Mouse (Mus musculus) embryonic fibroblast, embryonic 13.5 days (primary cell): ENCODE data around the gene Susd5.
"Not testable (repeated sequence)": the region's sequence is repeated elsewhere in the genome, so short reads cannot be mapped to it uniquely, and the experiment has no call there.

Experiments used
- CTCF ChIP-seq: IDR thresholded peaks from 2 replicates; pipeline ENCODE4 v1.5.1; 2011; ENCODE audit warnings: mild to moderate bottlenecking, control low read depth, low read length, moderate library complexity, borderline replicate concordance; ENCODE audit not compliant: insufficient read depth
- POLR2A ChIP-seq: IDR thresholded peaks from 2 replicates; pipeline ENCODE4 v1.6.1; 2011; ENCODE audit warnings: low read depth, mild to moderate bottlenecking, control low read depth, low read length, moderate library complexity

DNA sequence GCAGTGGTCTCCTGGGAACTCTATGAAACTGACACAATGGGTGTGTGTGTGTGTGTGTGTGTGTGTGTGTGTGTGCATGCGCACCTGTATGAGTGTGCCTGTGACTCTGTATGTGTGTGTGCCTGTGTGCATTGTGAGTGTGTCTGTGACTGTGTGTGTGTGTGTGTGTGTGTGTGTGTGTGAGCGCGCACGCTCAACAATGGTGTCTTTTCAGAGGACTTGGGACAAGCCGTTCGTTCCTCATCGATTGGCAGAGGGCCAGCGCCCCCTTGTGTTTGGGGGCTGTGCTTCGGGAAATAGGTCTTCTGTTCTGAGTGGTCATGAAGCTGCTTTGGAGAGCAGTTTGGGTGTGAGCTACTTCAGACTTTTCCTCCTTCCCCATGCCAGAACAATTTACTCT is 35.2 kb downstream of the Susd5 start:
- TF ChIP-seq CTCF, POLR2A: not testable (repeated sequence)
